Mouse (Mus musculus): ENCODE results near the gene Plch2. TPM values are rescaled to one million over a fixed set of nuclear protein-coding genes. Genes with fewer than 3 reads are reported as not detected.
"Not testable (repeated sequence)": the region's sequence is repeated elsewhere in the genome, so short reads cannot be mapped to it uniquely, and the experiment has no call there.

Plch2 gene
- total and polyA plus RNA-seq, 2 experiments from 2014 or later, result 17.4 to 42.1 TPM

- Histone ChIP-seq H3K4me2 (ENCODE audit: low read depth) (peak overlapping the region; percentile 80), H3K4me3 (ENCODE audit: low read depth, low read length) (peak overlapping the region; percentile 98), H3K27ac (ENCODE audit: low read depth, low read length) (peak overlapping the region; percentile 91), H3K36me3 (ENCODE audit: insufficient read depth) (peaks cover 16% of the 10 kb centered on the region), H3K9ac (peak overlapping the region; percentile 74), H3K27me3 (ENCODE audit: insufficient read depth, low read length) (no peaks in the 10 kb centered on the region), H3K4me1 (ENCODE audit: insufficient read depth) (peaks cover 13% of the 10 kb centered on the region), H3K9me3 (ENCODE audit: low read length) (no peaks in the 10 kb centered on the region)
- no peak for TF ChIP-seq CTCF (IDR thresholded peaks at IDR 0.05; ENCODE audit: low read depth)
- 9% methylated on average over 29 of the region's 35 CpGs for WGBS
- DNase-seq, result peak; percentile 22
- no peak for ATAC-seq
Measured at GRCm38 (mm10) chr4:155085206-155086107, 28.9 kb upstream of the Plch2 start.

- H3K27me3 ChIP-seq (ENCODE audit: insufficient read depth, low read length), result no peaks in the 10 kb centered on the region
- H3K4me3 ChIP-seq (ENCODE audit: low read depth, low read length), result no peak overlapping the region
- TF ChIP-seq CTCF (IDR thresholded peaks at IDR 0.05; ENCODE audit: low read depth), result no peak
- H3K4me2 ChIP-seq (ENCODE audit: low read depth), result 0 out of 2 replicates have a peak overlapping the region, but pooled peaks have one; percentile 80
- H3K9me3 ChIP-seq (ENCODE audit: low read length), result no peaks in the 10 kb centered on the region
- H3K4me1 ChIP-seq (ENCODE audit: insufficient read depth), result peaks cover 13% of the 10 kb centered on the region
- WGBS, result 92% methylated on average over 7 of the region's 7 CpGs
- ATAC-seq (no peak), DNase-seq (no peak)
- peaks cover 27% of the 10 kb centered on the region for H3K36me3 ChIP-seq (ENCODE audit: insufficient read depth)
- no peak overlapping the region for H3K27ac ChIP-seq (ENCODE audit: low read depth, low read length)
- H3K9ac ChIP-seq, result no peak overlapping the region
Measured at GRCm38 (mm10) chr4:155084351-155084750, 27.8 kb upstream of the Plch2 start.

GRCm38 (mm10) chr4:155083553-155083952 is 27.0 kb upstream of the Plch2 start:
- 94% methylated on average over 4 of the region's 4 CpGs for WGBS
- TF ChIP-seq CTCF (IDR thresholded peaks at IDR 0.05; ENCODE audit: low read depth), result no peak
- no peak for DNase-seq

GRCm38 (mm10) chr4:155079666-155080065 is 23.1 kb upstream of the Plch2 start:
- peaks cover 61% of the 10 kb centered on the region for H3K36me3 ChIP-seq (ENCODE audit: insufficient read depth)
- TF ChIP-seq CTCF (IDR thresholded peaks at IDR 0.05; ENCODE audit: low read depth), result no peak
- WGBS, result 89% methylated on average over 6 of the region's 6 CpGs

More at GRCm38 (mm10) chr4:155083553-155083952, 27.0 kb upstream of the Plch2 start:
- ATAC-seq, result no peak
- peaks cover 13% of the 10 kb centered on the region for H3K4me1 ChIP-seq (ENCODE audit: insufficient read depth)
- peaks cover 30% of the 10 kb centered on the region for H3K36me3 ChIP-seq (ENCODE audit: insufficient read depth)
- no peak overlapping the region for H3K4me3 ChIP-seq (ENCODE audit: low read depth, low read length)
- no peak overlapping the region for H3K27ac ChIP-seq (ENCODE audit: low read depth, low read length)
- no peak overlapping the region for H3K4me2 ChIP-seq (ENCODE audit: low read depth)
- H3K9me3 ChIP-seq (ENCODE audit: low read length), result no peaks in the 10 kb centered on the region
- H3K27me3 ChIP-seq (ENCODE audit: insufficient read depth, low read length), result no peaks in the 10 kb centered on the region
- H3K9ac ChIP-seq, result no peak overlapping the region

GRCm38 (mm10) chr4:155078808-155079207 is 22.2 kb upstream of the Plch2 start:
- not testable (repeated sequence) for H3K4me1 ChIP-seq (ENCODE audit: insufficient read depth); ATAC-seq; H3K9me3 ChIP-seq (ENCODE audit: low read length); H3K4me2 ChIP-seq (ENCODE audit: low read depth); H3K27ac ChIP-seq (ENCODE audit: low read depth, low read length); H3K4me3 ChIP-seq (ENCODE audit: low read depth, low read length); DNase-seq; H3K27me3 ChIP-seq (ENCODE audit: insufficient read depth, low read length); H3K9ac ChIP-seq
- 89% methylated on average over 10 of the region's 10 CpGs for WGBS
- peaks cover 64% of the 10 kb centered on the region for H3K36me3 ChIP-seq (ENCODE audit: insufficient read depth)

More at GRCm38 (mm10) chr4:155079666-155080065, 23.1 kb upstream of the Plch2 start:
- ATAC-seq, result no peak
- Histone ChIP-seq H3K9me3 (ENCODE audit: low read length) (no peaks in the 10 kb centered on the region), H3K4me2 (ENCODE audit: low read depth) (no peak overlapping the region), H3K27ac (ENCODE audit: low read depth, low read length) (no peak overlapping the region), H3K27me3 (ENCODE audit: insufficient read depth, low read length) (no peaks in the 10 kb centered on the region), H3K9ac (no peak overlapping the region), H3K4me1 (ENCODE audit: insufficient read depth) (0 out of 2 replicates have a peak, but pooled peaks cover 2% of the 10 kb centered on the region), H3K4me3 (ENCODE audit: low read depth, low read length) (no peak overlapping the region)
- no peak for DNase-seq

- DNase-seq (no peak), ATAC-seq (no peak)
- WGBS, result 75% methylated on average over 9 of the region's 9 CpGs
- Histone ChIP-seq H3K36me3 (ENCODE audit: insufficient read depth) (peaks cover 75% of the 10 kb centered on the region), H3K4me2 (ENCODE audit: low read depth) (no peak overlapping the region), H3K9me3 (ENCODE audit: low read length) (no peaks in the 10 kb centered on the region), H3K4me1 (ENCODE audit: insufficient read depth) (no peaks in the 10 kb centered on the region), H3K9ac (no peak overlapping the region), H3K27me3 (ENCODE audit: insufficient read depth, low read length) (no peaks in the 10 kb centered on the region), H3K4me3 (ENCODE audit: low read depth, low read length) (no peak overlapping the region), H3K27ac (ENCODE audit: low read depth, low read length) (no peak overlapping the region)
- no peak for TF ChIP-seq CTCF (IDR thresholded peaks at IDR 0.05; ENCODE audit: low read depth)
Measured at GRCm38 (mm10) chr4:155076677-155077076, 20.1 kb upstream of the Plch2 start.

- peaks cover 78% of the 10 kb centered on the region for H3K36me3 ChIP-seq (ENCODE audit: insufficient read depth)
- H3K4me1 ChIP-seq (ENCODE audit: insufficient read depth), result no peaks in the 10 kb centered on the region
- no peaks in the 10 kb centered on the region for H3K27me3 ChIP-seq (ENCODE audit: insufficient read depth, low read length)
- no peak overlapping the region for H3K27ac ChIP-seq (ENCODE audit: low read depth, low read length)
- H3K9ac ChIP-seq, result no peak overlapping the region
- H3K4me2 ChIP-seq (ENCODE audit: low read depth), result no peak overlapping the region
- DNase-seq, result no peak
- no peaks in the 10 kb centered on the region for H3K9me3 ChIP-seq (ENCODE audit: low read length)
- ATAC-seq, result no peak
- no peak for TF ChIP-seq CTCF (IDR thresholded peaks at IDR 0.05; ENCODE audit: low read depth)
- no peak overlapping the region for H3K4me3 ChIP-seq (ENCODE audit: low read depth, low read length)
- WGBS, result 90% methylated on average over 2 of the region's 2 CpGs
Measured at GRCm38 (mm10) chr4:155075813-155076212, 19.2 kb upstream of the Plch2 start.
